Mouse (Mus musculus): ENCODE measurements around the gene Lhfp. TPM values are rescaled to one million over a fixed set of nuclear protein-coding genes. Genes with fewer than 3 reads are reported as not detected.

Lhfp gene
- polyA plus RNA-seq, 1 experiment = 17.8 TPM

DNA sequence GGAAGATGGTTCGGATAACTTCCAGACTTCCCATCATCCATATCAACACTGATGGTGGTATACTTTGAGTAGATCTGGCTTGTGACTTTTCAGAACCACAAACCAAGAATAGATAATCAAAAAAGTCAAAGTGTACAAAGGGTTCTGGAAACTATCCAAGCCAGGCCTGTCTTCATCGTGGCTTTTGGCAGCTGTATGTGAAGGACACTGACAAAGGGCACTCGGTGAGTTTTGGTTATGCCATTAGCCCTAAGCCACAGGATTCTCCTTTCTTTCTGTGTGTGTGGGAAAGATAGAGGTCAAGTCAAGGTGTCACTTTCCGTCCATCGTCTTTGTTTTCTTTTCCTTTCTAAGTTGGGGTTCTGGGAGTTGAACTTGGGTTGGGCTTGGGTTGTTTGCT, 42.4 kb downstream of the Lhfp start:
- Histone ChIP-seq H3K27me3 (ENCODE audit: control insufficient read depth, insufficient read depth, insufficient read length) (no peaks in the 10 kb centered on the region), H3K79me2 (ENCODE audit: control insufficient read depth, insufficient read depth) (no peaks in the 10 kb centered on the region), H3ac (ENCODE audit: control insufficient read depth, insufficient read length) (no peak overlapping the region), H3K4me2 (ENCODE audit: low read depth) (no peak overlapping the region), H3K36me3 (ENCODE audit: control insufficient read depth, insufficient read depth) (no peaks in the 10 kb centered on the region), H3K4me3 (no peak overlapping the region)
- no peak for TF ChIP-seq MYOD1 (IDR thresholded peaks at IDR 0.05; ENCODE audit: control insufficient read depth in 1 of 3, insufficient read length in 2 of 3, low read depth in 2 of 3)

DNA sequence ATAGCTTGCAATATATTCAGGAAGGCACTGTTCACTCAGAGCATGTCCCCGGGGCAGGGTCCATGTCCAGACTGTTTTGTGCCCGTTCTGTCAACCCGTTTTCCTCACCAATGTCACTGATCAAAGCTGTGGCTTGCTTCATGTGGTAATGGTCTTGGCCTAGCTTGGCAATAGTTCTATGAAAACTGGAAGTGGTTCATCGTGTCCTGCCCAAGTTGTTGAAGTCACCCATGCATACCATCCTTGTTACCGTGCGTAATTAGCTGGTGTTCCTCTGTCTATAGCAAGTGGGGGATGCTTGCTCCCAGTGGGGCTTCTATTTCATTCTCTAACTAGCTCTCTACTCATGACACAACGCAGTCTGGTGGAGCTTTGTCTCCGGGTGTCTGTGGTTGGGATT, 43.5 kb downstream of the Lhfp start:
- Histone ChIP-seq H3ac (ENCODE audit: control insufficient read depth, insufficient read length) (no peak overlapping the region), H3K4me3 (no peak overlapping the region), H3K27me3 (ENCODE audit: control insufficient read depth, insufficient read depth, insufficient read length) (no peaks in the 10 kb centered on the region), H3K36me3 (ENCODE audit: control insufficient read depth, insufficient read depth) (no peaks in the 10 kb centered on the region), H3K4me2 (ENCODE audit: low read depth) (no peak overlapping the region), H3K79me2 (ENCODE audit: control insufficient read depth, insufficient read depth) (peaks cover 2% of the 10 kb centered on the region)
- TF ChIP-seq POLR2A (IDR thresholded peaks at IDR 0.05; ENCODE audit: insufficient read length, low read depth) = no peak
- TF ChIP-seq REST (IDR thresholded peaks at IDR 0.05; ENCODE audit: insufficient read depth, insufficient read length) = no peak
- TF ChIP-seq MYOD1 (IDR thresholded peaks at IDR 0.05; ENCODE audit: control insufficient read depth in 1 of 3, insufficient read length in 2 of 3, low read depth in 2 of 3) = no peak
- no peak for TF ChIP-seq MYOG (IDR thresholded peaks at IDR 0.05; ENCODE audit: control insufficient read depth in 1 of 3, insufficient read depth in 1 of 3, insufficient read length in 2 of 3, low read depth in 2 of 3)
- no peak for TF ChIP-seq POLR2AphosphoS2 (IDR thresholded peaks at IDR 0.05; ENCODE audit: insufficient read length, low read depth)
- TF ChIP-seq USF1 (IDR thresholded peaks at IDR 0.05; ENCODE audit: low read depth) = no peak
- no peak for TF ChIP-seq TCF3 (IDR thresholded peaks at IDR 0.05; ENCODE audit: insufficient read length, low read depth)

DNA sequence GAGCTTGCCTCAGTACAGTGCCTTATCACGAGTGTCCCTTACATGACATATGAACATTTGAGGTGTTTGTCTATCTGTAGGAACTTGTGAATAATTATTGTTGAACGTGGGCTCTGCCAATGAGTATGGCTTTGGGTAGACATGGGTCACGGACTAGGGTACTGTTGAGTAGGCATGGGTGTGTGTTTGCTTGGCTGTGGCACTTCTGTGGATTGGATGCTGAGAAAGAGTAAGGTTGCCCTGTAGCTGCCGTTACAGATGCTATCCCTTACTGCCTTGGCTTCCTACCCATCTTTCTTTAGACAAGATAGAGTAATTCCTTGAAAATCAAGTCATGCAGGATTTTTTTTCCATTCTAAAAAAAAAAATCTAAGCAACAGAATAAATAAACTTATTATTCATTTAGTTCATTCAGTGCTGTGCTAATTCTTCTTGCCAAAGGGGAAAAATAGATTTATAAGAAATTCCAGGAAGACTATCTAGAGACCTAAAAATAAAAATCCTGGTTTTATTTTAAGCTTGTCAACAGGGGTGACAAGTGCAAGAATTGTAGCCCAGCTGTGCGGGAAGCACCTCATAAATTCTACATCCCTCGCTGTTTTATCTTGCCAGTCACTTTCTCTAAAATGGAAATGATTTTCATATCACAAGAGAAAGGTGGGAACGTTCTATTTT, 45.3 kb downstream of the Lhfp start:
- peak in 1 of 3 experiments; percentile 9 for TF ChIP-seq MYOG (IDR thresholded peaks at IDR 0.05; ENCODE audit: control insufficient read depth in 1 of 3, insufficient read depth in 1 of 3, insufficient read length in 2 of 3, low read depth in 2 of 3)
- TF ChIP-seq CEBPB (IDR thresholded peaks at IDR 0.05; ENCODE audit: insufficient read depth, poor library complexity, severe bottlenecking) = no peak
- no peak for TF ChIP-seq MYOD1 (IDR thresholded peaks at IDR 0.05; ENCODE audit: control insufficient read depth in 1 of 3, insufficient read length in 2 of 3, low read depth in 2 of 3)
- no peaks in the 10 kb centered on the region for H3K36me3 ChIP-seq (ENCODE audit: control insufficient read depth, insufficient read depth)
- no peak overlapping the region for H3K4me3 ChIP-seq
- H3K79me2 ChIP-seq (ENCODE audit: control insufficient read depth, insufficient read depth) = peaks cover 5% of the 10 kb centered on the region
- H3K4me2 ChIP-seq (ENCODE audit: low read depth) = no peak overlapping the region
- H3K27me3 ChIP-seq (ENCODE audit: control insufficient read depth, insufficient read depth, insufficient read length) = no peaks in the 10 kb centered on the region
- no peak overlapping the region for H3ac ChIP-seq (ENCODE audit: control insufficient read depth, insufficient read length)

DNA sequence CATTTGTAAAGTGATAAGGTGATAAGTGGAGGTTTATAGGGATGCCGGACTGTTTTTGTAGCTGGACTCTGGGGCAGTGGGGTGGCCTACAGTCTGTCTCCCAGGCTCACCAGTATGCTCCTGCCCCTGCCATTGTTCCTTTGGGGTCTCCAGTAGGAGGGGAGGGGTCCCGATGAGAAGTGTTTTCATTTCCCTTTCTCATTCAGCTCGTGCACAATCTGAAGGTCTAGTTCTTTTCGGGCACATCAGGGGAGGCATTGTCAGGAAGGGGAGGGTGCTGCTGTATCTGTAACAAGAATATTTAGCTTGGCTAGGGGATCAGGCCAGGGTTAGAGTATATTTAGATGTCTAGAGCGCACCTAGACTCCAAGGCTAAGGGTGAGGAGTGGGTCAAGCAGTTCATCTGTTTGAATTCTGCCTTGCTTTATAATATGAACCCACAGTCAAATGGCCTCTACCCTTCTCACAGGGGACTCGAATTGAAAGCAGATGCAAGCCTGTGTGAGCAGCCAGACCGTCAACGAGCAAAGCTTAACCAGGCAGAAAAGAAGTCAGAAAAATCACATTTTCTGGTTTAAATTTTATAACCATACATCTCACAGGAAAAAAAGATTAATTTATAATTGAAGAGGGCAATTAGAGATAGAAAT, 46.0 kb downstream of the Lhfp start:
- H3K4me2 ChIP-seq (ENCODE audit: low read depth) = no peak overlapping the region
- no peak overlapping the region for H3K4me3 ChIP-seq
- no peaks in the 10 kb centered on the region for H3K36me3 ChIP-seq (ENCODE audit: control insufficient read depth, insufficient read depth)
- TF ChIP-seq TCF12 (IDR thresholded peaks at IDR 0.05; ENCODE audit: insufficient read depth, poor library complexity, severe bottlenecking) (no peak), POLR2A (IDR thresholded peaks at IDR 0.05; ENCODE audit: insufficient read length, low read depth) (no peak), POLR2AphosphoS2 (IDR thresholded peaks at IDR 0.05; ENCODE audit: insufficient read length, low read depth) (no peak), CEBPB (IDR thresholded peaks at IDR 0.05; ENCODE audit: insufficient read depth, poor library complexity, severe bottlenecking) (no peak), SRF (IDR thresholded peaks at IDR 0.05; ENCODE audit: control insufficient read depth, insufficient read length, low read depth) (no peak), MYOG (IDR thresholded peaks at IDR 0.05; ENCODE audit: control insufficient read depth in 1 of 3, insufficient read depth in 1 of 3, insufficient read length in 2 of 3, low read depth in 2 of 3) (no peak), USF1 (IDR thresholded peaks at IDR 0.05; ENCODE audit: low read depth) (no peak), MAX (IDR thresholded peaks at IDR 0.05; ENCODE audit: low read depth) (no peak), MYOD1 (IDR thresholded peaks at IDR 0.05; ENCODE audit: control insufficient read depth in 1 of 3, insufficient read length in 2 of 3, low read depth in 2 of 3) (no peak)
- peaks cover 5% of the 10 kb centered on the region for H3K79me2 ChIP-seq (ENCODE audit: control insufficient read depth, insufficient read depth)
- no peak overlapping the region for H3ac ChIP-seq (ENCODE audit: control insufficient read depth, insufficient read length)
- no peaks in the 10 kb centered on the region for H3K27me3 ChIP-seq (ENCODE audit: control insufficient read depth, insufficient read depth, insufficient read length)

DNA sequence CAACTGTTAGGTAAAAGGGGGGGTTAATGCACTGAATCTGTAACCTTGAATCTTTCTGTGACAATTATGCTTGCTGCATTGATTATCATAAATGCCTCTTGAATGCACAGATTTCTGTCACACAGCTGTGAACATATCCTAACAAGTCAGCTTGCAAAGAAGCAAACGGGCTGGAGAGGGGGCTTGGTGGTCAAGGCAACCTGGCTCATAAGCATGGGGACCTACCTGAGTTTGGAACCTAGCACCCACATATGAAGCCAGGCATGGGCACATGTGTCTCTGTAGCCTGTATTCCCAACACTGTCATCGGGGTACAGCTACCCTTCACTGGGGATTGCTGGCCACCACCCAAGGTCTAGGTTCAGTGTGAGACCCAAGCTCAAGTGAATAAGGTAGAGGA, 48.6 kb downstream of the Lhfp start:
- no peak overlapping the region for H3K4me2 ChIP-seq (ENCODE audit: low read depth)
- H3ac ChIP-seq (ENCODE audit: control insufficient read depth, insufficient read length) = no peak overlapping the region
- H3K36me3 ChIP-seq (ENCODE audit: control insufficient read depth, insufficient read depth) = no peaks in the 10 kb centered on the region
- H3K79me2 ChIP-seq (ENCODE audit: control insufficient read depth, insufficient read depth) = peaks cover 5% of the 10 kb centered on the region
- TF ChIP-seq REST (IDR thresholded peaks at IDR 0.05; ENCODE audit: insufficient read depth, insufficient read length) = no peak
- no peak for TF ChIP-seq POLR2AphosphoS2 (IDR thresholded peaks at IDR 0.05; ENCODE audit: insufficient read length, low read depth)
- no peak for TF ChIP-seq MYOG (IDR thresholded peaks at IDR 0.05; ENCODE audit: control insufficient read depth in 1 of 3, insufficient read depth in 1 of 3, insufficient read length in 2 of 3, low read depth in 2 of 3)
- TF ChIP-seq TCF12 (IDR thresholded peaks at IDR 0.05; ENCODE audit: insufficient read depth, poor library complexity, severe bottlenecking) = no peak
- no peak for TF ChIP-seq POLR2A (IDR thresholded peaks at IDR 0.05; ENCODE audit: insufficient read length, low read depth)
- TF ChIP-seq MYOD1 (IDR thresholded peaks at IDR 0.05; ENCODE audit: control insufficient read depth in 1 of 3, insufficient read length in 2 of 3, low read depth in 2 of 3) = no peak
- TF ChIP-seq USF1 (IDR thresholded peaks at IDR 0.05; ENCODE audit: low read depth) = no peak
- H3K4me3 ChIP-seq = no peak overlapping the region
- no peaks in the 10 kb centered on the region for H3K27me3 ChIP-seq (ENCODE audit: control insufficient read depth, insufficient read depth, insufficient read length)

Measured in myocyte (in vitro differentiated cells).